Mouse (Mus musculus) liver, adult 2 months (tissue): ENCODE data around the gene Trio.

Source experiments
- CTCF ChIP-seq: fragments of 200-500 bp; IDR thresholded peaks from 2 replicates; pipeline ENCODE4 v1.5.1; 2011; ENCODE audit warnings: low read depth, low read length, control low read depth
- POLR2A ChIP-seq: fragments of 200-500 bp; IDR thresholded peaks from 2 replicates; pipeline ENCODE4 v1.6.1; 2011; ENCODE audit warnings: low read length, control low read depth; ENCODE audit not compliant: insufficient read depth; ENCODE audit errors: extremely low read depth

DNA sequence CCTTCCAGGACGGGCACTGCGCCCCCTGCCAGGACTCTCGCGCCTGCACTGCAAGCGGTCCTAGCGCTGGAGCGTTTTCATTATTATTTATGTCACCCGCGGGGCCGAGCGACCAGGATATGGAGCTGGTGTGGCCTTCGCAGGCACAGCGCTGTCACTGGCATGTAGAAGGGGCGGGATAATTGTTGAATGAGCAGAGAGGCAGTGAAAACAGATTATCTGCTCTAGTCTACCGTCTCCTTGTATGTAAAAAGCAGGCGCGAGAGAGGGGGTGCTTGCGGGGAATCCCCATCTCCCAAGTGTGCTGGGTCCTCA, 476 bp upstream of the Trio start:
- no peak for TF ChIP-seq POLR2A
- peak; percentile 93 for TF ChIP-seq CTCF
